Mouse (Mus musculus): ENCODE results near the gene Ppa1.

Gene Ppa1

GRCm38 (mm10) chr10:61647790-61648736 lies at the start of gene Ppa1:
Ppa1 (plus strand) TSS chr10:61648552.
- ChIA-PET POLR2A (interaction anchor here (0.5 to 12.6 kb wide), 43 partner anchors 8 to 567 kb away, joined by 3 to 136 read pairs (median 4); partner anchors contain the start of genes Sar1a (in 3 of the 4), Eif4ebp2 (in 1 of the 4), H2afy2 (in 1 of the 4) and Lrrc20 (in 1 of the 4)), CTCF (interaction anchor here in 3 of 4 experiments (0.6 to 2.2 kb wide), 13 partner anchors 9 to 312 kb away, joined by 3 to 7 read pairs (median 4); no protein-coding TSS in a partner anchor)

- CTCF ChIA-PET = interaction anchor here (0.6 to 1.7 kb wide), 8 partner anchors 9 to 463 kb away, joined by 3 to 13 read pairs (median 4); no protein-coding TSS in a partner anchor
- POLR2A ChIA-PET = interaction anchor here in 2 of 4 experiments (0.7 to 1.8 kb wide), 8 partner anchors 8 to 344 kb away, joined by 3 to 8 read pairs (median 5); partner anchors contain the start of genes Ppa1 (in 1 of the 2) and Sar1a (in 1 of the 2)
Measured at GRCm38 (mm10) chr10:61599556-61600114, 48.7 kb upstream of the Ppa1 start.

- CTCF ChIA-PET = interaction anchor here (0.5 to 2.9 kb wide), 69 partner anchors 9 to 736 kb away, joined by 3 to 60 read pairs (median 5); partner anchors contain the start of gene Lrrc20 (in 1 of the 4)
- POLR2A ChIA-PET = interaction anchor here in 3 of 4 experiments (0.6 to 1.4 kb wide), 9 partner anchors 9 to 999 kb away, joined by 3 to 7 read pairs (median 3); no protein-coding TSS in a partner anchor
Measured at GRCm38 (mm10) chr10:61602283-61603033, 45.9 kb upstream of the Ppa1 start.

GRCm38 (mm10) chr10:61604376-61605065 lies 43.8 kb upstream of the Ppa1 start:
- ChIA-PET CTCF (interaction anchor here (0.5 to 2.9 kb wide), 13 partner anchors 11 to 896 kb away, joined by 3 to 60 read pairs (median 4); partner anchors contain the start of gene Lrrc20 (in 1 of the 4)), POLR2A (interaction anchor here in 1 of 4 experiments (1.1 to 1.5 kb wide), 3 partner anchors 11 to 158 kb away, joined by 3 to 4 read pairs (median 4); no protein-coding TSS in a partner anchor)

GRCm38 (mm10) chr10:61605381-61605780 lies 43.0 kb upstream of the Ppa1 start:
- CTCF ChIA-PET = interaction anchor here (0.6 to 3.6 kb wide), 10 partner anchors 13 to 206 kb away, joined by 3 to 14 read pairs (median 6); no protein-coding TSS in a partner anchor
- POLR2A ChIA-PET = interaction anchor here in 2 of 4 experiments (1.2 to 1.5 kb wide), 2 partner anchors 12 to 158 kb away, joined by 3 read pairs; no protein-coding TSS in a partner anchor

- CTCF ChIA-PET = interaction anchor here in 3 of 4 experiments (0.7 to 3.6 kb wide), 10 partner anchors 13 to 206 kb away, joined by 3 to 14 read pairs (median 6); no protein-coding TSS in a partner anchor
- POLR2A ChIA-PET = interaction anchor here in 2 of 4 experiments (0.6 to 1.5 kb wide), 4 partner anchors 12 to 158 kb away, joined by 3 to 4 read pairs (median 3); no protein-coding TSS in a partner anchor
Measured at GRCm38 (mm10) chr10:61605851-61606250, 42.5 kb upstream of the Ppa1 start.

GRCm38 (mm10) chr10:61608233-61608632 lies 40.1 kb upstream of the Ppa1 start:
- ChIA-PET POLR2A (interaction anchor here in 2 of 4 experiments (1.5 to 2.5 kb wide), 2 partner anchors 15 to 19 kb away, joined by 3 to 5 read pairs; no protein-coding TSS in a partner anchor), CTCF (interaction anchor here (0.6 to 3.6 kb wide), 7 partner anchors 11 to 1452 kb away, joined by 3 to 14 read pairs (median 7); partner anchors contain the start of gene Pbld1 (in 1 of the 4))

GRCm38 (mm10) chr10:61610650-61611235 lies 37.6 kb upstream of the Ppa1 start:
- CTCF ChIA-PET = interaction anchor here in 3 of 4 experiments (0.5 to 1.5 kb wide), 7 partner anchors 8 to 989 kb away, joined by 3 to 6 read pairs (median 4); no protein-coding TSS in a partner anchor
- POLR2A ChIA-PET = interaction anchor here in 1 of 4 experiments (1.4 kb wide), 1 partner anchor 38 kb away, joined by 4 read pairs; the partner anchor contains the start of gene Ppa1

- ChIA-PET CTCF (interaction anchor here in 2 of 4 experiments (1.2 to 1.6 kb wide), 2 partner anchors 9 to 214 kb away, joined by 3 to 10 read pairs; no protein-coding TSS in a partner anchor), POLR2A (interaction anchor here in 3 of 4 experiments (1.0 to 1.5 kb wide), 4 partner anchors 9 to 139 kb away, joined by 3 to 4 read pairs (median 4); partner anchors contain the start of gene Lrrc20 (in 1 of the 3))
Measured at GRCm38 (mm10) chr10:61614311-61614710, 34.0 kb upstream of the Ppa1 start.

GRCm38 (mm10) chr10:61618528-61618927 lies 29.8 kb upstream of the Ppa1 start:
- ChIA-PET CTCF (interaction anchor here (0.5 to 2.4 kb wide), 35 partner anchors 9 to 1252 kb away, joined by 3 to 19 read pairs (median 4); partner anchors contain the start of genes Adamts14 (in 1 of the 4), Lrrc20 (in 1 of the 4), Ppa1 (in 1 of the 4) and Sar1a (in 1 of the 4)), POLR2A (interaction anchor here in 2 of 4 experiments (0.5 to 1.8 kb wide), 9 partner anchors 8 to 290 kb away, joined by 3 to 5 read pairs (median 4); partner anchors contain the start of genes Nodal (in 1 of the 2), Ppa1 (in 1 of the 2) and Sar1a (in 1 of the 2))

GRCm38 (mm10) chr10:61621681-61622080 lies 26.7 kb upstream of the Ppa1 start:
- ChIA-PET POLR2A (interaction anchor here in 3 of 4 experiments (0.6 to 8.1 kb wide), 3 partner anchors 25 to 548 kb away, joined by 3 to 136 read pairs (median 50); partner anchors contain the start of gene Ppa1 (in 2 of the 3)), CTCF (interaction anchor here in 2 of 4 experiments (1.0 to 3.4 kb wide), 2 partner anchors 129 to 155 kb away, joined by 4 to 27 read pairs; no protein-coding TSS in a partner anchor)

- POLR2A ChIA-PET = interaction anchor here in 3 of 4 experiments (0.5 to 8.1 kb wide), 18 partner anchors 9 to 762 kb away, joined by 3 to 136 read pairs (median 4); partner anchors contain the start of genes Lrrc20 (in 2 of the 3), Ppa1 (in 2 of the 3), Eif4ebp2 (in 1 of the 3) and Nodal (in 1 of the 3)
- CTCF ChIA-PET = interaction anchor here (0.5 to 3.4 kb wide), 52 partner anchors 8 to 424 kb away, joined by 3 to 27 read pairs (median 4); partner anchors contain the start of genes Aifm2 (in 1 of the 4), Lrrc20 (in 1 of the 4) and Nodal (in 1 of the 4)
Measured at GRCm38 (mm10) chr10:61623874-61624273, 24.5 kb upstream of the Ppa1 start.

GRCm38 (mm10) chr10:61624771-61625170 lies 23.6 kb upstream of the Ppa1 start:
- ChIA-PET POLR2A (interaction anchor here in 3 of 4 experiments (0.5 to 8.1 kb wide), 14 partner anchors 10 to 288 kb away, joined by 3 to 136 read pairs (median 3); partner anchors contain the start of genes Ppa1 (in 3 of the 3), Eif4ebp2 (in 1 of the 3), Lrrc20 (in 1 of the 3) and Sar1a (in 1 of the 3)), CTCF (interaction anchor here (0.5 to 3.4 kb wide), 15 partner anchors 9 to 384 kb away, joined by 3 to 27 read pairs (median 4); no protein-coding TSS in a partner anchor)

- CTCF ChIA-PET = interaction anchor here in 3 of 4 experiments (0.5 to 3.1 kb wide), 11 partner anchors 18 to 289 kb away, joined by 3 to 20 read pairs (median 7); no protein-coding TSS in a partner anchor
- POLR2A ChIA-PET = interaction anchor here (0.5 to 8.1 kb wide), 20 partner anchors 9 to 503 kb away, joined by 3 to 136 read pairs (median 4); partner anchors contain the start of genes Ppa1 (in 4 of the 4), Lrrc20 (in 1 of the 4) and Sar1a (in 1 of the 4)
Measured at GRCm38 (mm10) chr10:61625381-61626257, 22.7 kb upstream of the Ppa1 start.

All from embryonic stem cell, embryonic (primary cell).